Mouse (Mus musculus) forebrain, embryonic 15.5 days (tissue): ENCODE data around the gene Mterf2. TPM values are rescaled to one million over a fixed set of nuclear protein-coding genes. Genes with fewer than 3 reads are reported as not detected.

Experiments
- ATAC-seq: fragments of 200-750 bp; cut with Nextera tagmentation; replicated peaks from 2 replicates; pipeline ENCODE4 v1.8.0; 2017; ENCODE audit warnings: mild to moderate bottlenecking, moderate TSS enrichment, moderate library complexity
- H3K27ac ChIP-seq: fragments of 300-500 bp; sonication (generic); replicated peaks from 2 replicates; pipeline ENCODE4 v1.5.1; 2015; ENCODE audit warnings: mild to moderate bottlenecking, inconsistent platforms
- H3K27me3 ChIP-seq: fragments of 300-500 bp; sonication (generic); 2 replicates; pipeline ENCODE4 v1.6.1; 2015; ENCODE audit warnings: inconsistent platforms
- H3K36me3 ChIP-seq: fragments of 300-500 bp; sonication (generic); 2 replicates; pipeline ENCODE4 v1.6.1; 2015; ENCODE audit warnings: mild to moderate bottlenecking, inconsistent platforms
- H3K4me1 ChIP-seq: fragments of 300-500 bp; sonication (generic); 2 replicates; pipeline ENCODE4 v1.6.1; 2015; ENCODE audit warnings: inconsistent platforms
- H3K4me2 ChIP-seq: fragments of 300-500 bp; sonication (generic); replicated peaks from 2 replicates; pipeline ENCODE4 v1.6.1; 2015; ENCODE audit warnings: mild to moderate bottlenecking, inconsistent platforms
- H3K4me3 ChIP-seq: fragments of 300-500 bp; sonication (generic); 2 replicates; pipeline ENCODE4 v1.5.1; 2015; ENCODE audit warnings: mild to moderate bottlenecking, inconsistent platforms
- H3K9ac ChIP-seq: fragments of 300-500 bp; sonication (generic); replicated peaks from 2 replicates; pipeline ENCODE4 v1.6.1; 2015; ENCODE audit warnings: mild to moderate bottlenecking, inconsistent platforms
- H3K9me3 ChIP-seq: fragments of 300-500 bp; sonication (generic); 2 replicates; pipeline ENCODE4 v1.6.1; 2016; ENCODE audit warnings: inconsistent platforms
- WGBS: fragments of 180-500 bp; shearing (Covaris S2); methylation state at CpG from one replicate; pipeline ENCODE4 v1.1.7; 2015; ENCODE audit warnings: mixed read lengths; 5-methylcytosine and 5-hydroxymethylcytosine counted together
- polyA plus RNA-seq: library from polyadenylated mRNA; unstranded; fragments of >200 nt; fragmentation: Nextera tagmentation; extraction: Ambion mirVana; gene quantifications from 2 replicates; pipeline ENCODE4 v1.2.1, GENCODE M21; 2015

Mterf2 gene
- 24.2 and 26.0 TPM in 2 replicates for polyA plus RNA-seq

GRCm38 (mm10) chr10:85127395-85128287 is at the start of gene Mterf2:
Gene Mterf2, minus strand, starts transcription at chr10:85128027.
- H3K9me3 ChIP-seq: no peaks in the 10 kb centered on the region
- peak within 1 kb of the TSS; percentile 56 for H3K4me2 ChIP-seq
- peak within 1 kb of the TSS; percentile 62 for H3K27ac ChIP-seq
- peaks cover 20% of the 10 kb centered on the region for H3K4me1 ChIP-seq
- peaks cover 15% of the 10 kb centered on the region for H3K36me3 ChIP-seq
- H3K4me3 ChIP-seq: peak within 1 kb of the TSS; percentile 67
- ATAC-seq: peak; percentile 100
- 7% methylated on average over 20 of the region's 20 CpGs for WGBS
- H3K27me3 ChIP-seq: no peaks in the 10 kb centered on the region
- H3K9ac ChIP-seq: peak within 1 kb of the TSS; percentile 74

- H3K4me1 ChIP-seq: no peaks in the 10 kb centered on the region
- no peaks in the 10 kb centered on the region for H3K27me3 ChIP-seq
- H3K4me3 ChIP-seq: no peak overlapping the region
- 85% methylated on average over 2 of the region's 2 CpGs for WGBS
- H3K36me3 ChIP-seq: no peaks in the 10 kb centered on the region
- H3K27ac ChIP-seq: no peak overlapping the region
- no peak overlapping the region for H3K9ac ChIP-seq
- ATAC-seq: no peak
- H3K4me2 ChIP-seq: no peak overlapping the region
- H3K9me3 ChIP-seq: no peaks in the 10 kb centered on the region
These were observed 48.8 kb upstream of the Mterf2 start for GRCm38 (mm10) chr10:85176640-85177039.

GRCm38 (mm10) chr10:85165306-85165705 is 37.5 kb upstream of the Mterf2 start:
- no peak overlapping the region for H3K27ac ChIP-seq
- no peak overlapping the region for H3K9ac ChIP-seq
- no peak for ATAC-seq
- H3K4me3 ChIP-seq: no peak overlapping the region
- no peaks in the 10 kb centered on the region for H3K27me3 ChIP-seq
- no peak overlapping the region for H3K4me2 ChIP-seq
- no peaks in the 10 kb centered on the region for H3K9me3 ChIP-seq
- no peaks in the 10 kb centered on the region for H3K36me3 ChIP-seq
- peaks cover 2% of the 10 kb centered on the region; the same call in 1 of the 2 replicates for H3K4me1 ChIP-seq
- WGBS: 70% methylated on average over 5 of the region's 5 CpGs

GRCm38 (mm10) chr10:85164791-85165190 is 37.0 kb upstream of the Mterf2 start:
- Histone ChIP-seq H3K9ac (no peak overlapping the region), H3K27me3 (no peaks in the 10 kb centered on the region), H3K9me3 (no peaks in the 10 kb centered on the region), H3K4me3 (no peak overlapping the region), H3K4me2 (no peak overlapping the region), H3K36me3 (no peaks in the 10 kb centered on the region), H3K27ac (no peak overlapping the region), H3K4me1 (peaks cover 2% of the 10 kb centered on the region; the same call in 1 of the 2 replicates)
- no peak for ATAC-seq
- 84% methylated on average over 13 of the region's 13 CpGs for WGBS

GRCm38 (mm10) chr10:85161745-85162351 is 34.0 kb upstream of the Mterf2 start:
- H3K9ac ChIP-seq: no peak overlapping the region
- no peak overlapping the region for H3K27ac ChIP-seq

GRCm38 (mm10) chr10:85159989-85160619 is 32.3 kb upstream of the Mterf2 start:
- Histone ChIP-seq H3K4me3 (no peak overlapping the region), H3K27ac (no peak overlapping the region), H3K4me1 (peaks cover 2% of the 10 kb centered on the region; the same call in 1 of the 2 replicates), H3K9ac (no peak overlapping the region), H3K36me3 (no peaks in the 10 kb centered on the region), H3K4me2 (no peak overlapping the region), H3K9me3 (no peaks in the 10 kb centered on the region), H3K27me3 (no peaks in the 10 kb centered on the region)
- ATAC-seq: no peak
- WGBS: 87% methylated on average over 1 of the region's 1 CpGs

More at GRCm38 (mm10) chr10:85161745-85162351, 34.0 kb upstream of the Mterf2 start:
- WGBS: 72% methylated on average over 5 of the region's 5 CpGs
- Histone ChIP-seq H3K4me3 (no peak overlapping the region), H3K9me3 (no peaks in the 10 kb centered on the region), H3K4me2 (no peak overlapping the region), H3K36me3 (no peaks in the 10 kb centered on the region), H3K4me1 (peaks cover 2% of the 10 kb centered on the region; the same call in 1 of the 2 replicates), H3K27me3 (no peaks in the 10 kb centered on the region)
- no peak; the same call in 1 of the 2 replicates for ATAC-seq

GRCm38 (mm10) chr10:85157451-85157850 is 29.6 kb upstream of the Mterf2 start:
- no peak overlapping the region for H3K9ac ChIP-seq
- ATAC-seq: no peak
- 92% methylated on average over 7 of the region's 7 CpGs for WGBS

GRCm38 (mm10) chr10:85154195-85154594 is 26.4 kb upstream of the Mterf2 start:
- Histone ChIP-seq H3K27ac (no peak overlapping the region), H3K9ac (no peak overlapping the region), H3K4me2 (no peak overlapping the region), H3K36me3 (peaks cover 3% of the 10 kb centered on the region; the same call in 1 of the 2 replicates), H3K4me3 (no peak overlapping the region), H3K9me3 (no peaks in the 10 kb centered on the region), H3K4me1 (no peaks in the 10 kb centered on the region), H3K27me3 (no peaks in the 10 kb centered on the region)
- ATAC-seq: no peak
- WGBS: 5% methylated on average over 2 of the region's 2 CpGs

More at GRCm38 (mm10) chr10:85157451-85157850, 29.6 kb upstream of the Mterf2 start:
- H3K27me3 ChIP-seq: no peaks in the 10 kb centered on the region
- peaks cover 2% of the 10 kb centered on the region; the same call in 1 of the 2 replicates for H3K4me1 ChIP-seq
- H3K4me2 ChIP-seq: no peak overlapping the region
- no peaks in the 10 kb centered on the region for H3K36me3 ChIP-seq
- H3K4me3 ChIP-seq: no peak overlapping the region
- H3K9me3 ChIP-seq: no peaks in the 10 kb centered on the region
- H3K27ac ChIP-seq: no peak overlapping the region

- Histone ChIP-seq H3K4me2 (no peak overlapping the region), H3K4me1 (no peaks in the 10 kb centered on the region), H3K9me3 (no peaks in the 10 kb centered on the region), H3K9ac (no peak overlapping the region), H3K27ac (no peak overlapping the region), H3K27me3 (no peaks in the 10 kb centered on the region), H3K36me3 (peaks cover 14% of the 10 kb centered on the region; the same call in 1 of the 2 replicates), H3K4me3 (no peak overlapping the region)
- no peak for ATAC-seq
- 88% methylated on average over 5 of the region's 5 CpGs for WGBS
These were observed 21.4 kb upstream of the Mterf2 start for GRCm38 (mm10) chr10:85149226-85149625.

- H3K4me3 ChIP-seq: no peak overlapping the region
- peaks cover 25% of the 10 kb centered on the region for H3K36me3 ChIP-seq
- H3K4me1 ChIP-seq: no peaks in the 10 kb centered on the region
- no peaks in the 10 kb centered on the region for H3K27me3 ChIP-seq
- WGBS: 92% methylated on average over 14 of the region's 14 CpGs
- no peak overlapping the region for H3K27ac ChIP-seq
- ATAC-seq: no peak
- no peak overlapping the region for H3K4me2 ChIP-seq
- no peaks in the 10 kb centered on the region for H3K9me3 ChIP-seq
- no peak overlapping the region for H3K9ac ChIP-seq
These were observed 18.5 kb upstream of the Mterf2 start for GRCm38 (mm10) chr10:85146282-85146681.

- WGBS: 87% methylated on average over 9 of the region's 9 CpGs
- Histone ChIP-seq H3K9me3 (no peaks in the 10 kb centered on the region), H3K27me3 (no peaks in the 10 kb centered on the region), H3K4me2 (no peak overlapping the region), H3K9ac (no peak overlapping the region), H3K27ac (no peak overlapping the region), H3K4me1 (no peaks in the 10 kb centered on the region), H3K36me3 (peaks cover 20% of the 10 kb centered on the region), H3K4me3 (no peak overlapping the region)
- no peak for ATAC-seq
These were observed 13.6 kb upstream of the Mterf2 start for GRCm38 (mm10) chr10:85141465-85141864.

- no peaks in the 10 kb centered on the region for H3K9me3 ChIP-seq
- H3K36me3 ChIP-seq: peaks cover 12% of the 10 kb centered on the region
- WGBS: 89% methylated on average over 6 of the region's 6 CpGs
- no peaks in the 10 kb centered on the region for H3K4me1 ChIP-seq
- H3K27ac ChIP-seq: no peak overlapping the region
- no peak overlapping the region for H3K4me3 ChIP-seq
- no peak overlapping the region for H3K9ac ChIP-seq
- no peak overlapping the region for H3K4me2 ChIP-seq
- H3K27me3 ChIP-seq: no peaks in the 10 kb centered on the region
- no peak for ATAC-seq
These were observed 8.7 kb upstream of the Mterf2 start for GRCm38 (mm10) chr10:85136573-85136972.
